Mouse (Mus musculus): Measurements from ENCODE around the gene Slx.
"Not testable (repeated sequence)": the region's sequence is repeated elsewhere in the genome, so short reads cannot be mapped to it uniquely, and the experiment has no call there.

The Slx gene

GRCm38 (mm10) chrX:26545465-26545864, at the start of gene Slx:
Gene Slx, minus strand, starts transcription at chrX:26545565.
- DNase-seq, result not testable (repeated sequence)
